Mouse (Mus musculus): Measurements from ENCODE around the gene Kcnc3. TPM values are rescaled to one million over a fixed set of nuclear protein-coding genes. Genes with fewer than 3 reads are reported as not detected.

Kcnc3 gene
- total RNA-seq, 1 experiment: 9.5 TPM

- TF ChIP-seq ZC3H11A (IDR thresholded peaks at IDR 0.05; ENCODE audit: borderline replicate concordance, low read depth, low read length): no peak
- no peak for TF ChIP-seq CHD2 (IDR thresholded peaks at IDR 0.05; ENCODE audit: low read depth, low read length)
- TF ChIP-seq ZNF384 (IDR thresholded peaks at IDR 0.05; ENCODE audit: low read depth, low read length): no peak
- TF ChIP-seq HCFC1 (IDR thresholded peaks at IDR 0.05; ENCODE audit: borderline replicate concordance, insufficient read depth, low read length): no peak
- no peak for TF ChIP-seq MAFK (IDR thresholded peaks at IDR 0.05; ENCODE audit: insufficient read depth, low read depth, low read length)
- DNase-seq (ENCODE audit: low read depth, low spot score): no peak
- H3K4me3 ChIP-seq (ENCODE audit: insufficient read depth in 1 of 2, low read depth in 1 of 2, low read length in 2 of 2, poor library complexity in 1 of 2, severe bottlenecking in 1 of 2): no peak overlapping the region
- no peak overlapping the region for H3K27ac ChIP-seq (ENCODE audit: insufficient read depth, low read depth, low read length, poor library complexity, severe bottlenecking)
- H3K9me3 ChIP-seq (ENCODE audit: control insufficient read depth, insufficient read depth, low read depth, low read length): no peaks in the 10 kb centered on the region
- no peak overlapping the region for H3K9ac ChIP-seq (ENCODE audit: insufficient read depth, low read depth, low read length, poor library complexity, severe bottlenecking)
- H3K36me3 ChIP-seq (ENCODE audit: control insufficient read depth, insufficient read depth, low read length, poor library complexity, severe bottlenecking): peaks cover 24% of the 10 kb centered on the region; the same call in 1 of the 2 replicates
- H3K4me1 ChIP-seq (ENCODE audit: control insufficient read depth in 2 of 2, insufficient read depth in 2 of 2, low read length in 2 of 2, poor library complexity in 1 of 2): peaks cover 2 to 16% of the 10 kb centered on the region in 2 experiments; a peak in 1 of 4 replicates
- in situ Hi-C loops (cut with MboI; ENCODE audit: low sequenced_read_pairs in 2 of 2, unreplicated experiment in 2 of 2): no loop called here
These were observed 40.1 kb upstream of the Kcnc3 start for GRCm38 (mm10) chr7:44550409-44550678.

GRCm38 (mm10) chr7:44551301-44551700 is 39.2 kb upstream of the Kcnc3 start:
- TF ChIP-seq ZC3H11A (IDR thresholded peaks at IDR 0.05; ENCODE audit: borderline replicate concordance, low read depth, low read length) (no peak), MAFK (IDR thresholded peaks at IDR 0.05; ENCODE audit: insufficient read depth, low read depth, low read length) (no peak), HCFC1 (IDR thresholded peaks at IDR 0.05; ENCODE audit: borderline replicate concordance, insufficient read depth, low read length) (no peak), ZNF384 (IDR thresholded peaks at IDR 0.05; ENCODE audit: low read depth, low read length) (no peak), CHD2 (IDR thresholded peaks at IDR 0.05; ENCODE audit: low read depth, low read length) (no peak)
- peaks cover 24% of the 10 kb centered on the region; the same call in 1 of the 2 replicates for H3K36me3 ChIP-seq (ENCODE audit: control insufficient read depth, insufficient read depth, low read length, poor library complexity, severe bottlenecking)
- in situ Hi-C loops (cut with MboI; ENCODE audit: low sequenced_read_pairs in 2 of 2, unreplicated experiment in 2 of 2): no loop called here
- peak overlapping the region; percentile 48 to 57; a peak in 3 of 4 replicates for H3K4me3 ChIP-seq (ENCODE audit: insufficient read depth in 1 of 2, low read depth in 1 of 2, low read length in 2 of 2, poor library complexity in 1 of 2, severe bottlenecking in 1 of 2)
- H3K9me3 ChIP-seq (ENCODE audit: control insufficient read depth, insufficient read depth, low read depth, low read length): no peaks in the 10 kb centered on the region
- peak overlapping the region; percentile 49 for H3K9ac ChIP-seq (ENCODE audit: insufficient read depth, low read depth, low read length, poor library complexity, severe bottlenecking)
- DNase-seq (ENCODE audit: low read depth, low spot score): no peak
- peaks cover 2 to 16% of the 10 kb centered on the region in 2 experiments; a peak in 1 of 4 replicates for H3K4me1 ChIP-seq (ENCODE audit: control insufficient read depth in 2 of 2, insufficient read depth in 2 of 2, low read length in 2 of 2, poor library complexity in 1 of 2)
- no peak overlapping the region for H3K27ac ChIP-seq (ENCODE audit: insufficient read depth, low read depth, low read length, poor library complexity, severe bottlenecking)

GRCm38 (mm10) chr7:44551731-44552130 is 38.7 kb upstream of the Kcnc3 start:
- Histone ChIP-seq H3K27ac (ENCODE audit: insufficient read depth, low read depth, low read length, poor library complexity, severe bottlenecking) (no peak overlapping the region), H3K9ac (ENCODE audit: insufficient read depth, low read depth, low read length, poor library complexity, severe bottlenecking) (peak overlapping the region; percentile 61), H3K36me3 (ENCODE audit: control insufficient read depth, insufficient read depth, low read length, poor library complexity, severe bottlenecking) (peaks cover 24% of the 10 kb centered on the region; the same call in 1 of the 2 replicates), H3K4me1 (ENCODE audit: control insufficient read depth in 2 of 2, insufficient read depth in 2 of 2, low read length in 2 of 2, poor library complexity in 1 of 2) (peaks cover 2 to 16% of the 10 kb centered on the region in 2 experiments; a peak in 1 of 4 replicates), H3K9me3 (ENCODE audit: control insufficient read depth, insufficient read depth, low read depth, low read length) (no peaks in the 10 kb centered on the region), H3K4me3 (ENCODE audit: insufficient read depth in 1 of 2, low read depth in 1 of 2, low read length in 2 of 2, poor library complexity in 1 of 2, severe bottlenecking in 1 of 2) (peak overlapping the region; percentile 48 to 57; a peak in 3 of 4 replicates)
- TF ChIP-seq CHD2 (IDR thresholded peaks at IDR 0.05; ENCODE audit: low read depth, low read length): no peak
- no peak for TF ChIP-seq HCFC1 (IDR thresholded peaks at IDR 0.05; ENCODE audit: borderline replicate concordance, insufficient read depth, low read length)
- no peak for TF ChIP-seq ZC3H11A (IDR thresholded peaks at IDR 0.05; ENCODE audit: borderline replicate concordance, low read depth, low read length)
- no peak for TF ChIP-seq MAFK (IDR thresholded peaks at IDR 0.05; ENCODE audit: insufficient read depth, low read depth, low read length)
- no peak for TF ChIP-seq ZNF384 (IDR thresholded peaks at IDR 0.05; ENCODE audit: low read depth, low read length)
- in situ Hi-C loops (cut with MboI; ENCODE audit: low sequenced_read_pairs in 2 of 2, unreplicated experiment in 2 of 2): no loop called here
- no peak for DNase-seq (ENCODE audit: low read depth, low spot score)

GRCm38 (mm10) chr7:44552141-44552908 is 38.1 kb upstream of the Kcnc3 start:
- peak overlapping the region; percentile 57 to 99; a peak in 3 of 4 replicates for H3K4me3 ChIP-seq (ENCODE audit: insufficient read depth in 1 of 2, low read depth in 1 of 2, low read length in 2 of 2, poor library complexity in 1 of 2, severe bottlenecking in 1 of 2)
- H3K27ac ChIP-seq (ENCODE audit: insufficient read depth, low read depth, low read length, poor library complexity, severe bottlenecking): no peak overlapping the region
- peaks cover 2 to 13% of the 10 kb centered on the region in 2 experiments; a peak in 1 of 4 replicates for H3K4me1 ChIP-seq (ENCODE audit: control insufficient read depth in 2 of 2, insufficient read depth in 2 of 2, low read length in 2 of 2, poor library complexity in 1 of 2)
- TF ChIP-seq ZNF384 (IDR thresholded peaks at IDR 0.05; ENCODE audit: low read depth, low read length) (no peak), HCFC1 (IDR thresholded peaks at IDR 0.05; ENCODE audit: borderline replicate concordance, insufficient read depth, low read length) (no peak), ZC3H11A (IDR thresholded peaks at IDR 0.05; ENCODE audit: borderline replicate concordance, low read depth, low read length) (no peak), MAFK (IDR thresholded peaks at IDR 0.05; ENCODE audit: insufficient read depth, low read depth, low read length) (no peak), CHD2 (IDR thresholded peaks at IDR 0.05; ENCODE audit: low read depth, low read length) (no peak)
- no peak for DNase-seq (ENCODE audit: low read depth, low spot score)
- H3K9ac ChIP-seq (ENCODE audit: insufficient read depth, low read depth, low read length, poor library complexity, severe bottlenecking): peak overlapping the region; percentile 61
- H3K36me3 ChIP-seq (ENCODE audit: control insufficient read depth, insufficient read depth, low read length, poor library complexity, severe bottlenecking): peaks cover 24% of the 10 kb centered on the region; the same call in 1 of the 2 replicates
- no peaks in the 10 kb centered on the region for H3K9me3 ChIP-seq (ENCODE audit: control insufficient read depth, insufficient read depth, low read depth, low read length)
- in situ Hi-C loops (cut with MboI; ENCODE audit: low sequenced_read_pairs in 2 of 2, unreplicated experiment in 2 of 2): no loop called here

All from ES-E14 (cell line).